Mouse (Mus musculus) cerebellum, adult 18-20 months (tissue): ENCODE data around the gene Ptar1.
A peak's percentile ranks its signal among the peaks of the same experiment; 100 is the strongest.

ENCODE experiments used
- DNase-seq, 2 experiments: peaks; one replicate each; pipeline ENCODE4 v3.0.0; 2021

Gene Ptar1

GRCm38 (mm10) chr19:23758554-23759321 is 71.5 kb downstream of the Ptar1 start, which contains the start of gene Apba1:
Apba1 (plus strand) TSS chr19:23758887.
- peak; percentile 75 to 92 for DNase-seq

GRCm38 (mm10) chr19:23759322-23759945 is 72.2 kb downstream of the Ptar1 start:
- DNase-seq = peak; percentile 68 to 76

- DNase-seq = peak; percentile 38 to 45
Observed at GRCm38 (mm10) chr19:23763371-23763770, 76.1 kb downstream of the Ptar1 start.

- DNase-seq = peak; percentile 80 to 86
Observed at GRCm38 (mm10) chr19:23764051-23764450, 76.8 kb downstream of the Ptar1 start.

DNA sequence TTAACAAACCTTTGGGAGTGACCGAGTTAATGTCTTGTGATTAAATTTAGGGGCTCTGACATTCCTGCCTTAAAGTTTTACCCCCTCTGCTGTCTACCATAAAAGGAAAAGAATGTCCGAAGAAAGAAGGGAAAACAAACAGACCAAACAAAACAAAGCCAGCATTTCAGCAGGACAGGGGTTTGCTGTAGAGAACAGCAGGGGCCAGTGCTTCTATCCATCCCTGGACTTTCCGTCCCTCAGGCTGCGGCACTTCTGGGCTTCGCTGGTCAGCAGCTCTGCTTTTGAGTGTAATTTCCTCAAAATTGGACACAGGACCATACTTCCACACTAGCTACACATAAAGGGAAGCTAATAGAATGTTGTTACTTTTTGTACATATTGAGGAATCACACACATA is 81.6 kb downstream of the Ptar1 start:
- DNase-seq = peak in 1 of 2 experiments; percentile 1

- DNase-seq = no peak
Observed at GRCm38 (mm10) chr19:23770494-23771423, 83.5 kb downstream of the Ptar1 start.

- DNase-seq = no peak
Observed at GRCm38 (mm10) chr19:23771971-23772370, 84.7 kb downstream of the Ptar1 start.

DNA sequence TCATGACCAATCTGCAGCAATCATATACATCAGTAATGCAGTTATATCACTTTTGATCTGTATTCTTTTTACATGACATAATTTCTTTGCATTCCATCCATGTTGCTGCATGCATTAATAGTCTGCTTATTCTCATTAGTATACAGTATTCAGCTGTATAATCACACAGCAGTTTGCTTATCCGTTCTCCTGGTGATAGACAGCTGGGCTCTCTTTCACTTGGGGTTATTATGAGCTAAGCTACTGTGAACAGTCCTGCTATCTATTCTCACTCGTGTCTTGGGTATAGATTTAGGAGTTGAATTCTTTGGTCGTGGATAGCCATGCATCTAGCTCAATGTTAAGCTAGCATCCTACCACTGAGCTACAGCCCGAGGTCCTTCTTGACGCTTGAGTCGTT is 88.1 kb downstream of the Ptar1 start:
- DNase-seq = no peak

DNA sequence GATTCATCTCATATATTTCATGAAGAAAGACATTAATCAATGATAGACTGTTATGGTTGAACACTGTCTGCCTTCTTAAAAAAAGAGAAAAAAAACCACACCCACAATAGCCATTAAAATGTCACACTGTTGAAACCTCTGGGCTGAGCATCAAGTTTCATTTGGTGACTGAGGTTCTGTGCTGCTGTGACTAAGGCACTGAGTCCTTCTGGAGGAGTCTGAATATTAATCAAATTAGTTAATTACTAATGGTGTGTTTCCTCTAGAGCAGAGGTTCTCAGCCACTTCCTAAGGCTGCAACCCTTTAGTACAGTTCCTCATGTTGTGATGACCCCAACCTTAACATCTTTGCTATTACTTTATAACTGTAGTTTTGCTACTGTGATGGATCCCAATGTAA is 91.9 kb downstream of the Ptar1 start:
- DNase-seq = no peak

GRCm38 (mm10) chr19:23780105-23780504 is 92.9 kb downstream of the Ptar1 start:
- DNase-seq = no peak
